Mouse (Mus musculus) liver, adult 2 months (tissue): ENCODE measurements around the gene Aes.

Experiments used
- CTCF ChIP-seq: fragments of 200-500 bp; IDR thresholded peaks from 2 replicates; pipeline ENCODE4 v1.5.1; 2011; ENCODE audit warnings: low read depth, low read length, control low read depth
- POLR2A ChIP-seq: fragments of 200-500 bp; IDR thresholded peaks from 2 replicates; pipeline ENCODE4 v1.6.1; 2011; ENCODE audit warnings: low read length, control low read depth; ENCODE audit not compliant: insufficient read depth; ENCODE audit errors: extremely low read depth

- TF ChIP-seq POLR2A (no peak), CTCF (no peak)
Measured at GRCm38 (mm10) chr10:81615486-81615885, 56.2 kb downstream of the Aes start.
